27 mouse cellular contexts compared by ENCODE assay signal in genomic region chr12:99648781-99649180, GRCm38 (mm10).
DNase-seq lines count a peak whose midpoint lies in the region; ATAC-seq lines count a peak whose summit lies in the region.
"Had no signal": no experiment of that assay in that cellular context is flagged by ENCODE, and none has a peak within 500 bp of the region (broad histone marks: within the 10 kb centered on the region; RNA-seq: fewer than 3 reads in every experiment).

No protein-coding gene starts in this region.

- H3K4me3 ChIP-seq in brown adipose tissue, adult 24 weeks (ENCODE audit: insufficient read depth, low read depth, low read length): no peak overlapping the region
- H3K4me3 ChIP-seq: embryonic facial prominence, embryonic 15.5 days; forebrain, embryonic 12.5 days; heart, adult 2 months; heart, embryonic 12.5 days; hindbrain, embryonic 15.5 days; limb, embryonic 10.5 days; limb, embryonic 15.5 days; stomach, embryonic 15.5 days had no signal

- H3K4me1 ChIP-seq in brown adipose tissue, adult 24 weeks (ENCODE audit: control insufficient read depth, insufficient read depth, insufficient read length, low read length): peaks cover 10% of the 10 kb centered on the region; the same call in 1 of the 2 replicates
- H3K4me1 ChIP-seq: heart, embryonic 12.5 days; hindbrain, embryonic 15.5 days; stomach, embryonic 15.5 days had no signal

- peak overlapping the region; percentile 56 for H3K27ac ChIP-seq in brown adipose tissue, adult 24 weeks (replicated peaks; ENCODE audit: low read depth, low read length)
- H3K27ac ChIP-seq: embryonic facial prominence, embryonic 15.5 days; forebrain, embryonic 12.5 days; heart, adult 2 months; hindbrain, embryonic 15.5 days; limb, embryonic 15.5 days; liver, embryonic 14.5 days; stomach, embryonic 15.5 days had no signal

- no peak for ATAC-seq in granulocyte monocyte progenitor cell, adult 5-6 weeks (replicated peaks; ENCODE audit: poor library complexity, severe bottlenecking)
- ATAC-seq in frontal cortex, adult (ENCODE audit: low TSS enrichment): no peak
- ATAC-seq: forebrain, postnatal 0 days had no signal

- DNase-seq in heart, adult 11 months: peak; percentile 52
- no peak for DNase-seq in heart, postnatal 4 days
- DNase-seq in brain, adult 2 months (ENCODE audit: low read depth, low spot score): peak; percentile 64
- peak; percentile 67 to 71 for DNase-seq in cerebellum, postnatal 14 days
- DNase-seq: adrenal gland, postnatal 25 days; B cell, adult 2 months; forebrain, postnatal 0 days; gastrocnemius, postnatal 14 days; heart, adult 2 months; kidney, adult 18-20 months; kidney, postnatal 4 days; lung, adult 2 months; lung, postnatal 10 days; midbrain, embryonic 14.5 days; thymus, adult 18-20 months; thymus, postnatal 25 days had no signal
